Mouse (Mus musculus) bone marrow macrophage, adult 2 months (primary cell): ENCODE measurements around the gene Adra1d. TPM values are rescaled to one million over a fixed set of nuclear protein-coding genes. Genes with fewer than 3 reads are reported as not detected.

Source experiments
- H3K27ac ChIP-seq: 2 replicates; pipeline ENCODE4 v1.5.1; 2012; ENCODE audit warnings: low read depth, low read length; ENCODE audit not compliant: insufficient read depth
- H3K4me1 ChIP-seq: 2 replicates; pipeline ENCODE4 v1.6.1; 2012; ENCODE audit warnings: low read length; ENCODE audit not compliant: control insufficient read depth, insufficient read depth
- H3K4me3 ChIP-seq: 2 replicates; pipeline ENCODE4 v1.5.1; 2012; ENCODE audit warnings: mild to moderate bottlenecking, low read length, moderate library complexity; ENCODE audit not compliant: insufficient read depth
- CTCF ChIP-seq: IDR thresholded peaks from 2 replicates; pipeline ENCODE4 v1.5.1; 2012; ENCODE audit warnings: low read depth, mild to moderate bottlenecking, low read length, moderate library complexity
- POLR2A ChIP-seq: IDR thresholded peaks from 2 replicates; pipeline ENCODE4 v1.6.1; 2012; ENCODE audit warnings: mild to moderate bottlenecking, low read depth, low read length, borderline replicate concordance
- polyA plus RNA-seq: library from polyadenylated mRNA; stranded (reverse); fragments of >200 nt; gene quantifications from 2 replicates; pipeline ENCODE4 v1.2.4, GENCODE M21; 2012; ENCODE audit not compliant: missing spikeins, insufficient read depth, insufficient read length

The Adra1d gene
- not detected in 2 replicates for polyA plus RNA-seq

- H3K4me1 ChIP-seq, result no peaks in the 10 kb centered on the region
- H3K27ac ChIP-seq, result no peak within 1 kb of the TSS
- no peak within 1 kb of the TSS for H3K4me3 ChIP-seq
- TF ChIP-seq POLR2A, result no peak
- TF ChIP-seq CTCF, result no peak
Observed at GRCm38 (mm10) chr2:131561891-131562585, at the start of gene Adra1d. Gene Adra1d, minus strand, starts transcription at chr2:131562283.

GRCm38 (mm10) chr2:131601881-131602280, 39.8 kb upstream of the Adra1d start:
- Histone ChIP-seq H3K4me1 (no peaks in the 10 kb centered on the region), H3K4me3 (no peak overlapping the region), H3K27ac (no peak overlapping the region)
- TF ChIP-seq CTCF, result no peak
- TF ChIP-seq POLR2A, result no peak

- no peak overlapping the region for H3K4me3 ChIP-seq
- H3K4me1 ChIP-seq, result no peaks in the 10 kb centered on the region
- TF ChIP-seq POLR2A, result no peak
- no peak for TF ChIP-seq CTCF
- no peak overlapping the region for H3K27ac ChIP-seq
Observed at GRCm38 (mm10) chr2:131594871-131595270, 32.8 kb upstream of the Adra1d start.

GRCm38 (mm10) chr2:131587521-131587920, 25.4 kb upstream of the Adra1d start:
- H3K4me3 ChIP-seq, result no peak overlapping the region
- no peaks in the 10 kb centered on the region for H3K4me1 ChIP-seq
- no peak overlapping the region for H3K27ac ChIP-seq
- TF ChIP-seq CTCF (no peak), POLR2A (no peak)

- H3K4me3 ChIP-seq, result no peak overlapping the region
- TF ChIP-seq POLR2A (no peak), CTCF (no peak)
- no peaks in the 10 kb centered on the region for H3K4me1 ChIP-seq
- H3K27ac ChIP-seq, result no peak overlapping the region
Observed at GRCm38 (mm10) chr2:131581506-131581905, 19.4 kb upstream of the Adra1d start.

GRCm38 (mm10) chr2:131562586-131563122, 571 bp upstream of the Adra1d start:
- no peaks in the 10 kb centered on the region for H3K4me1 ChIP-seq
- no peak overlapping the region for H3K27ac ChIP-seq
- TF ChIP-seq CTCF (no peak), POLR2A (no peak)
- H3K4me3 ChIP-seq, result no peak overlapping the region

- Histone ChIP-seq H3K4me3 (no peak overlapping the region), H3K27ac (no peak overlapping the region), H3K4me1 (no peaks in the 10 kb centered on the region)
- TF ChIP-seq POLR2A, result no peak
- TF ChIP-seq CTCF, result no peak
Observed at GRCm38 (mm10) chr2:131561344-131561870, 676 bp downstream of the Adra1d start.

GRCm38 (mm10) chr2:131560205-131560919, 1.7 kb downstream of the Adra1d start:
- no peak for TF ChIP-seq POLR2A
- no peak for TF ChIP-seq CTCF
- H3K27ac ChIP-seq, result no peak overlapping the region
- H3K4me1 ChIP-seq, result no peaks in the 10 kb centered on the region
- H3K4me3 ChIP-seq, result no peak overlapping the region

GRCm38 (mm10) chr2:131557896-131558295, 4.2 kb downstream of the Adra1d start:
- no peak for TF ChIP-seq CTCF
- TF ChIP-seq POLR2A, result no peak
- Histone ChIP-seq H3K4me3 (no peak overlapping the region), H3K4me1 (no peaks in the 10 kb centered on the region), H3K27ac (no peak overlapping the region)

- no peak overlapping the region for H3K27ac ChIP-seq
- H3K4me3 ChIP-seq, result no peak overlapping the region
- no peaks in the 10 kb centered on the region for H3K4me1 ChIP-seq
- no peak for TF ChIP-seq POLR2A
- TF ChIP-seq CTCF, result no peak
Observed at GRCm38 (mm10) chr2:131552736-131553400, 9.2 kb downstream of the Adra1d start.
